35 mouse cellular contexts compared by ENCODE assay signal in the genomic region with DNA sequence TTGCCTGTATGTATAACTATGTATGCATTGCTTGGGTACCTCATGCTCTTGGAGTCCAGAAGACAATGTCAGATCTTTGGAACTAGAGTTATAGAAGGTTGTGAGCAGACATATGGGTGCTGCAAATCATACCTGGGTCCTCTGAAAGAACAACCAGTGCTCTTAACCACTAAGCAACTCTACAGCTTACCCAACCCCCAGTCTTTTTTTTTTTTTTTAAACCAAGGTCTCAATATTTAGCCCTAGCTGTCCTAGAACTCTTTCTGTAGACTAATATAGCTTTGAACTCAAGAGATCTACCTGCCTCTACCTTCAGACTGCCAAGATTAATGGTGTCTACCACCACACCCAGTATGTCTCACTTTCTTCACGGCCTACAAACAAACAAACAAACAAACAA.
"Had no signal": no experiment of that assay in that cellular context is flagged by ENCODE, and none has a peak within 500 bp of the region (broad histone marks: within the 10 kb centered on the region; RNA-seq: fewer than 3 reads in every experiment).

No protein-coding gene starts in this region.

- H3K27ac ChIP-seq: heart, embryonic 10.5 days; heart, embryonic 13.5 days; heart, embryonic 15.5 days; hindbrain, embryonic 10.5 days; hindbrain, embryonic 12.5 days; hindbrain, embryonic 14.5 days; hindbrain, embryonic 15.5 days; hindbrain, postnatal 0 days; intestine, embryonic 15.5 days; kidney, embryonic 15.5 days; kidney, postnatal 0 days; layer of hippocampus, adult 2 months; left cerebral cortex, adult 2 months had no signal

- H3K27me3 ChIP-seq: heart, embryonic 12.5 days; heart, embryonic 15.5 days; hindbrain, embryonic 15.5 days; intestine, embryonic 15.5 days; kidney, embryonic 15.5 days had no signal

- H3K9ac ChIP-seq: heart, embryonic 12.5 days; heart, embryonic 13.5 days; heart, embryonic 15.5 days; hindbrain, embryonic 12.5 days; hindbrain, embryonic 14.5 days; hindbrain, embryonic 15.5 days; intestine, embryonic 15.5 days; kidney, embryonic 15.5 days had no signal

- H3K4me2 ChIP-seq: heart, embryonic 11.5 days; heart, embryonic 12.5 days; heart, embryonic 13.5 days; heart, embryonic 15.5 days; hindbrain, embryonic 12.5 days; hindbrain, embryonic 14.5 days; hindbrain, embryonic 15.5 days; intestine, embryonic 15.5 days; kidney, embryonic 15.5 days had no signal

- DNase-seq: heart, postnatal 10 days; heart, postnatal 14 days; heart, postnatal 36 days; heart, postnatal 4 days; kidney, adult 11 months; kidney, adult 18-20 months; kidney, adult 2 months; kidney, adult 8-10 months; kidney, adult 9 months; kidney, postnatal 10 days; kidney, postnatal 14 days; kidney, postnatal 25 days; kidney, postnatal 36 days; kidney, postnatal 4 days; layer of hippocampus, adult 9-11 months; layer of hippocampus, postnatal 36 days had no signal

- H3K9me3 ChIP-seq: heart, embryonic 10.5 days; heart, embryonic 12.5 days; heart, embryonic 13.5 days; heart, embryonic 15.5 days; hindbrain, embryonic 10.5 days; hindbrain, embryonic 12.5 days; hindbrain, embryonic 15.5 days; intestine, embryonic 15.5 days; kidney, embryonic 15.5 days had no signal

- H3K4me3 ChIP-seq: heart, embryonic 10.5 days; heart, embryonic 12.5 days; heart, embryonic 13.5 days; heart, embryonic 15.5 days; hindbrain, embryonic 10.5 days; hindbrain, embryonic 12.5 days; hindbrain, embryonic 15.5 days; intestine, embryonic 15.5 days; kidney, embryonic 15.5 days; layer of hippocampus, adult 2 months; left cerebral cortex, adult 2 months had no signal

- H3K36me3 ChIP-seq: heart, embryonic 10.5 days; heart, embryonic 12.5 days; heart, embryonic 13.5 days; heart, embryonic 15.5 days; hindbrain, embryonic 10.5 days; hindbrain, embryonic 12.5 days; hindbrain, embryonic 15.5 days; intestine, embryonic 15.5 days; kidney, embryonic 15.5 days had no signal

- ATAC-seq: hindbrain, embryonic 16.5 days; hindbrain, postnatal 0 days; inflammation-experienced regulatory T-cells, adult 6 months; intestine, embryonic 15.5 days; intestine, embryonic 16.5 days; intestine, postnatal 0 days had no signal
